9 mouse cellular contexts compared by ENCODE assay signal in genomic region chr8:110711271-110711934, GRCm38 (mm10). TPM values are rescaled to one million over a fixed set of nuclear protein-coding genes. Genes with fewer than 3 reads are reported as not detected.
DNase-seq lines count a peak whose midpoint lies in the region; ATAC-seq lines count a peak whose summit lies in the region.
"Had no signal": no experiment of that assay in that cellular context is flagged by ENCODE, and none has a peak within 500 bp of the region (broad histone marks: within the 10 kb centered on the region; RNA-seq: fewer than 3 reads in every experiment).

No protein-coding gene starts in this region.

- peak overlapping the region; percentile 19; the same call in 1 of the 2 replicates for H3K27ac ChIP-seq in forebrain, embryonic 15.5 days (replicated peaks)
- H3K27ac ChIP-seq in forebrain, embryonic 14.5 days (ENCODE audit: low read depth, low read length), result no peak overlapping the region
- H3K27ac ChIP-seq in heart, embryonic 15.5 days, result peak overlapping the region; percentile 84
- peak overlapping the region; percentile 77 for H3K27ac ChIP-seq in kidney, embryonic 15.5 days

- peaks cover 19% of the 10 kb centered on the region; the same call in 1 of the 2 replicates for H3K36me3 ChIP-seq in forebrain, embryonic 15.5 days
- H3K36me3 ChIP-seq in forebrain, embryonic 14.5 days (ENCODE audit: control insufficient read depth, insufficient read depth, low read length), result peaks cover 49% of the 10 kb centered on the region
- no peaks in the 10 kb centered on the region for H3K36me3 ChIP-seq in heart, embryonic 15.5 days
- H3K36me3 ChIP-seq in kidney, embryonic 15.5 days, result peaks cover 39% of the 10 kb centered on the region

- no peaks in the 10 kb centered on the region for H3K9me3 ChIP-seq in forebrain, embryonic 15.5 days
- no peaks in the 10 kb centered on the region for H3K9me3 ChIP-seq in forebrain, embryonic 14.5 days (replicated peaks; ENCODE audit: control insufficient read depth, low read length)
- no peaks in the 10 kb centered on the region for H3K9me3 ChIP-seq in heart, embryonic 15.5 days (replicated peaks)
- H3K9me3 ChIP-seq in kidney, embryonic 15.5 days (replicated peaks), result no peaks in the 10 kb centered on the region

- 78% methylated on average over 13 of the region's 13 CpGs for whole genome bisulfite sequencing in forebrain, embryonic 15.5 days
- WGBS in forebrain, embryonic 14.5 days, result 79% methylated on average over 13 of the region's 13 CpGs
- WGBS in heart, embryonic 15.5 days, result 34% methylated on average over 13 of the region's 13 CpGs
- 69% methylated on average over 13 of the region's 13 CpGs for WGBS in kidney, embryonic 15.5 days

- H3K4me1 ChIP-seq in forebrain, embryonic 15.5 days, result peaks cover 22% of the 10 kb centered on the region
- H3K4me1 ChIP-seq in forebrain, embryonic 14.5 days (ENCODE audit: control insufficient read depth, insufficient read depth, low read length), result peaks cover 7% of the 10 kb centered on the region; the same call in 1 of the 2 replicates
- peaks cover 71% of the 10 kb centered on the region for H3K4me1 ChIP-seq in heart, embryonic 15.5 days (replicated peaks)
- peaks cover 50% of the 10 kb centered on the region for H3K4me1 ChIP-seq in kidney, embryonic 15.5 days

- no peak overlapping the region for H3K4me3 ChIP-seq in forebrain, embryonic 15.5 days
- no peak overlapping the region for H3K4me3 ChIP-seq in forebrain, embryonic 14.5 days (ENCODE audit: low read depth, low read length)
- H3K4me3 ChIP-seq in heart, embryonic 15.5 days, result no peak overlapping the region
- H3K4me3 ChIP-seq in kidney, embryonic 15.5 days (replicated peaks), result no peak overlapping the region

- H3K4me2 ChIP-seq in forebrain, embryonic 15.5 days (replicated peaks), result no peak overlapping the region
- H3K4me2 ChIP-seq in forebrain, embryonic 14.5 days (ENCODE audit: low read length), result no peak overlapping the region
- H3K4me2 ChIP-seq in heart, embryonic 15.5 days, result no peak overlapping the region; the same call in 1 of the 2 replicates
- H3K4me2 ChIP-seq in kidney, embryonic 15.5 days, result no peak overlapping the region

- H3K9ac ChIP-seq in forebrain, embryonic 15.5 days (replicated peaks), result no peak overlapping the region
- no peak overlapping the region for H3K9ac ChIP-seq in forebrain, embryonic 14.5 days (ENCODE audit: low read length)
- H3K9ac ChIP-seq in heart, embryonic 15.5 days, result 0 out of 2 replicates have a peak overlapping the region, but pooled peaks have one; percentile 2
- H3K9ac ChIP-seq in kidney, embryonic 15.5 days, result 0 out of 2 replicates have a peak overlapping the region, but pooled peaks have one; percentile 1

- ATAC-seq in forebrain, embryonic 15.5 days (replicated peaks), result no peak
- no peak for ATAC-seq in forebrain, embryonic 14.5 days
- peak; percentile 77 for ATAC-seq in heart, embryonic 15.5 days (replicated peaks; ENCODE audit: insufficient number of reproducible peaks, insufficient read depth, low FRiP score, low read depth)
- no peak for ATAC-seq in kidney, embryonic 15.5 days (replicated peaks; ENCODE audit: low FRiP score)

- H3K27me3 ChIP-seq in forebrain, embryonic 15.5 days, result no peaks in the 10 kb centered on the region
- no peaks in the 10 kb centered on the region for H3K27me3 ChIP-seq in forebrain, embryonic 14.5 days (replicated peaks; ENCODE audit: control insufficient read depth, insufficient read depth, low read length)
- no peaks in the 10 kb centered on the region for H3K27me3 ChIP-seq in heart, embryonic 15.5 days
- H3K27me3 ChIP-seq in kidney, embryonic 15.5 days, result no peaks in the 10 kb centered on the region

- intact Hi-C loops in left cerebral cortex, postnatal 14 days (cut with DNase I), result no loop called here

- no peak for DNase-seq in forebrain, embryonic 14.5 days (ENCODE audit: low spot score)
- DNase-seq in lung, postnatal 25 days (ENCODE audit: low spot score), result peak; percentile 77
- DNase-seq in right cerebral cortex, postnatal 36 days (ENCODE audit: low spot score in 2 of 2), result no peak
- no peak for DNase-seq in layer of hippocampus, postnatal 10 days (ENCODE audit: low spot score in 2 of 2)
- DNase-seq in left cerebral cortex, postnatal 14 days (ENCODE audit: low spot score in 2 of 2), result no peak
- DNase-seq: gastrocnemius, postnatal 25 days had no signal

RNA-seq across cellular contexts. Expression of gene Mtss1l, which starts 9.9 kb away (rescaled TPM):
- 22.5 and 32.2 TPM in 2 replicates for polyA plus RNA-seq in forebrain, embryonic 15.5 days (2015; fragmentation: Nextera tagmentation; extraction: Ambion mirVana)
- 16.5 and 20.1 TPM in 2 replicates for polyA plus RNA-seq in forebrain, embryonic 14.5 days (2014; fragmentation: Nextera tagmentation; extraction: Ambion mirVana)
- 10.1 and 15.7 TPM in 2 replicates for polyA plus RNA-seq in heart, embryonic 15.5 days (2015; fragmentation: Nextera tagmentation; extraction: Ambion mirVana)
- 8.3 and 8.4 TPM in 2 replicates for polyA plus RNA-seq in kidney, embryonic 15.5 days (2015; fragmentation: Nextera tagmentation; extraction: Ambion mirVana)
- total RNA-seq in layer of hippocampus, postnatal 10 days (2021), result 100 to 1,000 TPM; 254 to 265 TPM
- 100 to 1,000 TPM; 184 to 221 TPM for total RNA-seq in left cerebral cortex, postnatal 14 days (2021)

Comparison
In these comparisons a context has a peak if more than half of its experiments do, and no peak if none do; other contexts are left out.
1. H3K9ac ChIP-seq: peak in heart, embryonic 15.5 days (single experiment) and kidney, embryonic 15.5 days (single experiment); none in forebrain, embryonic 15.5 days (single experiment) and forebrain, embryonic 14.5 days (single experiment).